Mouse (Mus musculus): ENCODE measurements around the gene Gm47791.

The Gm47791 gene

GRCm38 (mm10) chr1:82788070-82788469 is 17.0 kb upstream of the Gm47791 start:
- in situ Hi-C loops (cut with MboI; ENCODE audit: low sequenced_read_pairs) = no loop called here

DNA sequence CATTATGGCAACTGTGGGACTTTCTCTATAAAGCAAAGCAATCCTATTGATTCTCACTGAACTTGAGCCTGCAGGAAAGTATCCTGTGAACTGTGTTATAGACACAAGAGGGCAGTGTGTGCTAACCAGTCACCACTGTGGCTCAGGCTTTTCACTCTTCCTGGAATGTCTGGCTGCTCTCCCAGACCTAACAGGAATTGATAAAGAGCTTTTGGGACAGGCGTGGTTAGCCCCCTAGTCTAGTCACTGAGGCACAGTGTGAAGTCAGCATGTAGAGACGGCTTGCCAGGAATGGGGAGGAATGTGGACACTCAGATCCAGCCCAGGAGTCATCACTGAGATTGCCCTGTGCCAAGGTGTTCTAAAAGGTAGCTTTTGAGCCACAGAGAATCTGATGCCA is 16.4 kb upstream of the Gm47791 start:
- in situ Hi-C loops (cut with MboI; ENCODE audit: low sequenced_read_pairs) = no loop called here

DNA sequence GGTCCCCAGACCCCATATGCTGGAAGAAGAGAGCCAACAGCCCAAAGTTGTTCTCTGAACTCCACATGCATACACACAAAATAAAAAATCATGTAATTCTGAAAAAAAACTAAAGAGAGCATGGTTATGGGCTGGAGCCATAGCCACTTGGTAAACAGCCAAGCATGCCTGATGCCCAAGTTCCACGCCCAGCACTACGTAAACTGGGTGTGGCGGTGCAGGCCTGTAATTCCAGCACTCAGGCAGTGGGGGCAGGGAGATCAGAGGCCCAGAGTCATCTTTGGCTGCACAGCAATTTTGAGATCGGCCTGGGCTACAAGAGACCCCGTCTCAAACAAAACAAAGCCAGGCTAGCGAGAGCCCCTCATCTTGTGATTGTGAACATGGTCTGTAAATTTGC is 14.5 kb upstream of the Gm47791 start:
- in situ Hi-C loops (cut with MboI; ENCODE audit: low sequenced_read_pairs) = no loop called here

GRCm38 (mm10) chr1:82783559-82783958 is 12.5 kb upstream of the Gm47791 start:
- in situ Hi-C loops (cut with MboI; ENCODE audit: low sequenced_read_pairs) = no loop called here

GRCm38 (mm10) chr1:82779388-82779966 is 8.4 kb upstream of the Gm47791 start:
- in situ Hi-C loops (cut with MboI; ENCODE audit: low sequenced_read_pairs) = no loop called here

DNA sequence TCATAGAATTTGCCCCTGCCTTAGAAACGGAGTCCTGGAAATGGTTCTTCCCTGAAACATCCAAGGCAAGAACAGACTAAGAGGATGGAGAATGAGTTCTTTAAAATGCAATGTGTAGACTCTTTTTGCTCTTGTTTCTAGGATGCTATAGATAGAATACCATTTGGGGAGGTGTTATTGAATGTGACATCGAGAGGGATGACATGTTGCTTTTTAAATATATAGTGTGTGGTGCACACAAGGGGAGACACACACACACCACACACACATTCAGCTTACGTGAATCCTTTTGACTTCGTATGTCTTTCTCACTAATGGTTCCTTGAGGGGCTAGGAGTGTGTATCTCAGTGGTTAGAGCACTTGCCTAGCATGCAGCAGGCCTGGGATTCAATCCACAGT is 4.2 kb upstream of the Gm47791 start:
- in situ Hi-C loops (cut with MboI; ENCODE audit: low sequenced_read_pairs) = no loop called here

DNA sequence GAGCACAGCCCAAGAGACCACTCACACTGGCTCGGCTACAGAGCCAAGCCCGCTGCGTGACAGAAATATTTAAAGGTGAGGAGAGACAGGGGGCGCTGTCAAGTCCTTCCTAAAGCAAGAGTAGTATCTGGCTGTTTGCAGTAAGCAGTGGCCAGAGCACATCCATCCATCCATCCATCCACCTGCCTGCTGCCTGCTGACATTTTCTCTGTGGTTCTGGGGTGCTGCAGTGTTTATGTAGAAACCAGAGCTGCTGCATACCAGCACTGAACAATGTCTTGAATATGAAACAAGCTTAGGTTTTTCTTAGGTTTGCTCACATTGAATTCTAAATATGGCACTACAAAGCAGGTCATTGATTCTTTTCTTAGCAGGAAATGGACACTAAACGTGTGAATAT is 2.2 kb upstream of the Gm47791 start:
- in situ Hi-C loops (cut with MboI; ENCODE audit: low sequenced_read_pairs) = no loop called here

DNA sequence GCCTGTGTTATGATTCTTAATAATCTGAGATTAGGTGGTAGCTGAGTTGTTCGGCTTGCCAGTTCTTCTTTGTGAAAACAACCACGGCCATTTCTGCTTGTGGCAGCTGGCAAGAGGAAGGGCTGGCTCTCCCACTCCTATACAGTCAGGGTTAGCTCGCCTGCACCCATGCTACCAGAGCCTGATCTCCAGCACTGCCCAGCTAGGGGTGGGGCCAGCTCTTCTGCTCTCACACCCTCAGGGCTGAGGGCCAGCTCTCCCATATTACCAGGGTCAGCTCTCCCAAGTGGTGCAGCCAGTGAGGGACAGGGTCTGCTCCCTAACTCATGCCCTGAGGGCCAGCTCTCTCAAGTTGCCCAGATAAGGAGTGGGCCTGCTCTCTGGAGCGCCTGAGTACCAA is 1.4 kb upstream of the Gm47791 start:
- in situ Hi-C loops (cut with MboI; ENCODE audit: low sequenced_read_pairs) = no loop called here

DNA sequence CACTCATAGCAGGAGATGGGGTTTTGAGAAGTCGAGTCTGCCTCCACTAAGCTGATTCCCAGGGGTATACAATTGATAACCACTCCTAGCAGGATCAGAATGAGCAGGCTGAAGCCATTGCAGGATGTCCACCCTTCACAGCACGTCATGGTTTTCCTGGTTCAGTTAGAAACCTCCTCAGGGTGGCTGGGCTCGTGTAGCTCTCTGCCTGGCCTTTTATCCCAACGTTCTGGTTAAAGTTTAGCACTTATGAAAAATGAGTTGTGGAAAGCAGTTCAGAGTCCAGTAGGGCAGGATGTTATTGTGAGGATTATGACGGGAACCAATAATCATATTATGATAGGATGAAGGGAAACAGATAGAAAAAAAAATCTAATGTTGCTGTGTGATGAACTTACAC is 2.8 kb downstream of the Gm47791 start, which contains the start of gene Tm4sf20:
Gene Tm4sf20, minus strand, starts transcription at position 193 of the 400 bp plus-strand sequence.
- in situ Hi-C loops (cut with MboI; ENCODE audit: low sequenced_read_pairs) = no loop called here

DNA sequence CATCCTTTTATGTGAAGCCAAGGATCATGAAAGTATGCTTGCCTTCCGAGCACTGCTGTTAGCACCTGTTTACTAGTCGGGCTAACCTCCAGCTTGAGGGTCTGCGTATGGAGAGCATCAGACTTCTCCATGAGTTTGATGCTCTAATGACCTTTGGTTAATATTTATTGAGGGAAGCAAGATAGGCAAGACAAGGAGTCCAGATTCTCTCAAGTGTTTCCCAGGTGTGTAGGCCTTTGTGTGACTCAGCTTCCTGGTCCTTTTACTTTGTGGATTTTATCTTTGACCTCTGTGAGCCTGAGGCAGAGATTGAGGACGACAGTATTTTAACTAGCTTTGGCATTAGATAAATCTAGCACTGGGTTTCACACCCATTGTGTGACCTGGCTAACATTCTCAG is 4.4 kb downstream of the Gm47791 start:
- in situ Hi-C loops (cut with MboI; ENCODE audit: low sequenced_read_pairs) = no loop called here

- in situ Hi-C loops (cut with MboI; ENCODE audit: low sequenced_read_pairs) = no loop called here
Measured at GRCm38 (mm10) chr1:82766227-82766626, 4.8 kb downstream of the Gm47791 start.

- in situ Hi-C loops (cut with MboI; ENCODE audit: low sequenced_read_pairs) = no loop called here
Measured at GRCm38 (mm10) chr1:82762274-82762673, 8.8 kb downstream of the Gm47791 start.

DNA sequence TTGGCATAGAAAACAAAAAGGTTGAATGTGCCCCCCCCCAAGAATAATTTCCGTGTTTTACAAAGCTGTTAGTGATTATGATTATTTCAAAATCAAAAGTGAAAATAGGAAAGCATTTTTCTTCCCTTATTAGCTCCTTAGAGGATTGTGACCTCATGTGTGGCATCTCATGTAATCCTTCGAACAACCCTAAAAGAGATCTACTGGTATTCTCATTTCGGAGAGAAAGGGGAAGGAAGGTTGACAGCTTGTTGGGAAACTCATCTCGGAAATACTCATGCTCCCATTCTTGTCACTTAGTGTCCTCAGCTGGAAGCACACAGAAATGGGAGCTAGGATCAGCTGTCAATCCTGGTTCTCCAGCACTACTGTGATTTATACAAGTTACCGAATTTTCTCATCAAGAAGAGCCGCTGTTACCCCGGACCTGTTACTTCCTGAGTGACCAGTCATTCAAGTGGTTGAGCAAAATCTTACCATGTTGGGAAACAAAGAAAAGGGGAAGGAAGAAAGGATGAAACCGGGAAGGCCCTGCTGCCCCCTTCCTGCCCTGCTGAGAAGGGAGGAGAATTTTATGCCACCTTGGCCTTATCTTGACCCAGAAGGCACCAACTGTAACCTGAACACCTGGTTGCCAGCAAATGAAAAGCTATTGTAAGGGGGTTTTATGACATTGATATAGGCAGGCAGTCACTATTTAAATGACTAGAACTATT is 9.4 kb downstream of the Gm47791 start:
- in situ Hi-C loops (cut with MboI; ENCODE audit: low sequenced_read_pairs) = no loop called here

GRCm38 (mm10) chr1:82759520-82759919 is 11.5 kb downstream of the Gm47791 start:
- in situ Hi-C loops (cut with MboI; ENCODE audit: low sequenced_read_pairs) = no loop called here

DNA sequence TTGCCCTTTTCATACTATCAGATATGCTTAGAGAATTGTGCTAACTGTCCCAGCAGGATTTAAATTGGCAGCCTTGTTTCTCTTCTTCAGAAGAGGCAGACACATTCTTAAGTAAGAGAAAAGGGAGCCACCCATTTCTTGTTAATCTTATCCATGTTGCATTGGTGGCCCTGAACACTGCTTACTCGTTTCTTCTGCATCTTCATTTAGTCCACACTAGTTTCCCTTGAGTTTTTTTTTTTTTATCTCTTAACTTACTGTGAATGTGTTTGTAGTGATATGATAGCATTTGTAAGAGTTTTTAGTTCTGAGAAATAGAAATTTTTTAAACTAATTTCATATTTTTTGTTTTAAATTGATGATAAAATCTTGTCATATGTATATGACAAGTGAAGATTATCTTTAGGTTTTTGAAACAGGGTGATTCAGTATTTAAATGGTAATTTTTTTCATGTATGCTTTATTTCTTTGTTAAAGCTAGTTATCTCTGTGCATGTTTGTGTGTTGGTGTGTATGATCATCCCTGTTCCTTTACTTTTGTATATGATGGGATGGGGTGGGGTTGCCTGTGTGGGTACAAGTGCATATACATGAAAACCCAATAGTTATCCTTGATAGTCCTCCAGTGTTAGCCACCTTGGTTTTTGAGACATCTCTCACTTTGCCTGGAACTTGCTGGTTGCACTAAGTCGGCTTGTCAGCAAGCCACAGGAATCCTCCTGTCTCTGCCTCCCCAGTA is 23.2 kb downstream of the Gm47791 start:
- in situ Hi-C loops (cut with MboI; ENCODE audit: low sequenced_read_pairs) = no loop called here

DNA sequence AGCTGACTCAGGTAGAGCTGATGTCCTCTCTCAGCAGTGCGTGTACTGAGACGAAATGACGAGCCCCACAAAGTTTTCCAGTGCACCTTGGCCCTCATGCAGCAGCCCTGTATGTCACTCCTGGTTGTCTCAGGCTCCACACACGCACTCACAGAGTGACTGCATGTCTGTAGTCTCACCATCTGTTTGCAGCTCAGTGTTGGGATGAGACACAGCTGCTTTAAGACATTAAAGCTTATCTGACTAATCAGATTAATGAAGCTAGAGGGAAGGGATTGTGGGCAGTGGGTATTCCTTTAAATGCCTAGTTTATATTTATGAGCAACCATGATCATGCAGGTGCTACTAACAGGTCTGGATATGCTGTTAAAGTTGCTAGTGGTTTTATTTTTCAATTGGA is 24.6 kb downstream of the Gm47791 start:
- in situ Hi-C loops (cut with MboI; ENCODE audit: low sequenced_read_pairs) = no loop called here

DNA sequence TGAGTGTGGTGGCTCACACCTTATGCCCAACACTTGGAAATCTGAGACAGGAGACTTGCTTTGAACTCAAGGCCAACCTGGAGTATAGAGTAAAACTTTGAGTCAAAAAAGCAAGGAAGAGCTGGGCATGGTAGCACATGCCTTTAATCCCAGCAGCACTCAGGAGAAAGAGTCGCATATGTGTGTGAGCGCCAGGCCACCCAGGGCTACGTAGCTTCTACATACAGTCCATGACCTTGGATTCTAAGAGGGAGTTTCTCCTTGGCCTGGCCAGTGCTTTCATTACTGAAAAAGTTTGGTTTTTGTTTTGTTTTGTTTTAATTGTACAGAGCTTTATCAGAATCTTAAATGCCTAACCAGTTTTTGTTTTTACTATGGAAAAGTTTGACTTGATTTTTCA is 27.1 kb downstream of the Gm47791 start:
- in situ Hi-C loops (cut with MboI; ENCODE audit: low sequenced_read_pairs) = no loop called here

GRCm38 (mm10) chr1:82741539-82741938 is 29.5 kb downstream of the Gm47791 start:
- in situ Hi-C loops (cut with MboI; ENCODE audit: low sequenced_read_pairs) = no loop called here

GRCm38 (mm10) chr1:82738066-82738465 is 33.0 kb downstream of the Gm47791 start:
- in situ Hi-C loops (cut with MboI; ENCODE audit: low sequenced_read_pairs) = no loop called here

GRCm38 (mm10) chr1:82733357-82733756 is 37.7 kb downstream of the Gm47791 start:
- in situ Hi-C loops (cut with MboI; ENCODE audit: low sequenced_read_pairs) = no loop called here

GRCm38 (mm10) chr1:82726482-82726881 is 44.6 kb downstream of the Gm47791 start:
- in situ Hi-C loops (cut with MboI; ENCODE audit: low sequenced_read_pairs) = no loop called here

GRCm38 (mm10) chr1:82725875-82726185 is 45.2 kb downstream of the Gm47791 start:
- in situ Hi-C loops (cut with MboI; ENCODE audit: low sequenced_read_pairs) = no loop called here

All from CH12F3 (cell line).